Mouse (Mus musculus) heart, postnatal 25 days (tissue): ENCODE data around the gene Slc35f6. TPM values are rescaled to one million over a fixed set of nuclear protein-coding genes. Genes with fewer than 3 reads are reported as not detected.
"Not testable (repeated sequence)": the region's sequence is repeated elsewhere in the genome, so short reads cannot be mapped to it uniquely, and the experiment has no call there.

Source experiments
- DNase-seq: peaks from one replicate; pipeline ENCODE4 v3.0.0; 2022; ENCODE audit warnings: low spot score
- intact Hi-C: fragments of 180-260 bp; cut with DNase I; formaldehyde crosslinking; loops from one replicate; pipeline ENCODE4 v1.15.1; 2025
- microRNA-seq: library from miRNA; unstranded; fragments of <30 nt; microRNA quantifications from one replicate; pipeline ENCODE4 v1.2.0, GENCODE M21; 2022
- total RNA-seq, 2 experiments: library from RNA; stranded (reverse); gene quantifications; 2 replicates each; pipeline ENCODE4 v1.2.3; 2021

Gene Slc35f6
- total RNA-seq, 2 experiments from 2014 or later: 44.1 to 47.2 TPM

DNA sequence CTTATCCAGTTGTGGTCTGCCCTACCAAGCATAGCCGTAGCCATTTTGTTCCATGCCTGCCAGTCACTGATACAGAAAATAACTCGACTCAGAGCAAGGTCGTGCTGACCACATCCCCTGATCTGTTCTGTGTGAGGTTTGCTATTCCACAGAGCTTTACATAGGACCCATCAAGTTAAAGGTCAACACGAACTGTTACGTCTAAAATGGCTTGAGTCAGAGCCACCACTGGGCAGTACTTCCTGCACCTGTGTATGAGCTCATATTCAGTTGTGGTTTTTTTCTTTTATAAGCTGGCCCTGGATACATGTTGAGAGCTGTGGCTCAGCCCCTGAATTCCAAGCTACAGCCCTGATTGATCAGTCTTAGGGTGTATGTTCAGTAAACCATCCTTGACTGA lies 31.9 kb downstream of the Slc35f6 start:
- intact Hi-C loops: no loop called here

DNA sequence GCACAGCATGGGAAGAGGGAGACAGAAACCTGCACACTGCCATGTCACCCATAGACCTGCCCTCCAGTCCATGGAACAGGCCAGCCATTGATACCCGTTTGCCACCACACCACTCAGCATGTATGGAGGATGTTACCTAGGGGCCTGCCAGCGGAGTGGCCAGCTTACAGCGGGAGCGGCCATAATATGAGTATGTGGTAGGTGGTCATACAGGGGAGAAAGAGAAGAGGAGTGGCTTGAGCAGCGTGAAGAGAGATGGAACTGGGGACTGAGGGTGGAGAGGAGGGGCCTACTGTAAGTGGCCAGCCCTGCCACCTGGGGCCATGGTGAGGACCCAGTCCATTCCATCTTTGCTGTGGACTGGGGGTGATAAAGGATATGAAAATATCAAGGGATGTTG lies 34.2 kb downstream of the Slc35f6 start:
- no peak for DNase-seq
- intact Hi-C loops: loop anchor here (2.0 to 5.0 kb wide), 2 partner anchors 165 to 260 kb away; no protein-coding TSS in a partner anchor

More for the DNA sequence above, 31.9 kb downstream of the Slc35f6 start:
- no peak for DNase-seq

GRCm38 (mm10) chr5:30682967-30683600 lies 35.4 kb downstream of the Slc35f6 start:
- intact Hi-C loops: loop anchor here (2.0 to 5.0 kb wide), 2 partner anchors 166 to 261 kb away; no protein-coding TSS in a partner anchor
- DNase-seq: no peak

DNA sequence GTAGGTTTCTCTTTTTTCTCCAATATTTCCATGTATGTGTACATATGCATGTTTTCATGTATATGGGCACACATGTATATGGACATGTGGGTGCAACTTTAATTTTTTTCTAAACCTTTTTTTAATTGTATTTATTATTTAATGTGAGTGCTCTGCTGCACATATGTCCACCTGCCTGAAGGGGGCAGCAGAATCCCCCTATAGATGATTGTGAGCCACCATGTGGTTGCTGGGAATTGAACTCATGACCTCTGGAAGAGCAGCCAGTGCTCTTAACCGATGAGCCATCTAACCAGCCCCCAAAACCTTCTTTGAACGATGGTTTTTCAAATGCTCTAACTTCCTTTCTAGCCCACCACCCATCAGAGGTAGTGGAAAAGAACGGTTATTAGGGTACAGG lies 36.3 kb downstream of the Slc35f6 start:
- intact Hi-C loops: loop anchor here (2.0 to 5.0 kb wide), 2 partner anchors 167 to 262 kb away; no protein-coding TSS in a partner anchor
- no peak for DNase-seq

- intact Hi-C loops: no loop called here
These were observed 39.0 kb downstream of the Slc35f6 start for GRCm38 (mm10) chr5:30686781-30687180.

DNA sequence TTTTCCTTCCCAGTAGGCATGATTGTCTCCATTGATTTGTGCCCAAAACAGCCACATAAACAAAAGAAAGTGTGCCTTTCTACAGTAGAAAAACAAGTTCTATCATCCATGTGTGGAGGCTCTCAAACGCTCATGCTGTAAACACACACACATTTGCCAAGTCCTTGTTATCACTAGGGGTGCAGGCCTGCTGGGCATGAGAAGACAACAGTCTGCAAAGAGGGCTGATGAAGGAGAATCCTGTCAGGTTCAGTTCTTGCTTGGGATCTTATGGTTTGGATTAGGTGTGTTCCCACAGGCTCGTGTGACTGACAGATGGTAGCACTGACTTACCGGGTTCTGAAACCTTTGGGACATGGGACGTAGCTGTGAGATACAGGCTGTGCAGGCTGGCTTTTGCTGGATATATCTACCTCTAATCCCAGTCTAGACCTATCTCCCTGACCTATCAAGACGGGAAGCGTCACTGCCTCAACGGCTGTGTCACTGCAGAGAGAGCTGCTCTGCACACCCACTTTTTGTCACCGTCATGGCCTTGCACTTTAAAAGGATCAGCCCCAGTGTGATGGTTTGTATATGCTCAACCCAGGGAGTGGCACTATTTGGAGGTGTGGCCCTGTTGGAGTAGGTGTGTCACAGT lies 52.7 kb downstream of the Slc35f6 start:
- intact Hi-C loops: no loop called here

More at GRCm38 (mm10) chr5:30686781-30687180, 39.0 kb downstream of the Slc35f6 start:
- no peak for DNase-seq

GRCm38 (mm10) chr5:30701373-30701772 lies 53.6 kb downstream of the Slc35f6 start:
- intact Hi-C loops, DNase-seq: not testable (repeated sequence)

More for the DNA sequence above, 52.7 kb downstream of the Slc35f6 start:
- no peak for DNase-seq

GRCm38 (mm10) chr5:30701866-30702265 lies 54.1 kb downstream of the Slc35f6 start:
- no peak for DNase-seq
- intact Hi-C loops: no loop called here

Small RNA genes within 50 kb of the gene (microRNA-seq; reads per million reads assigned to microRNA genes)
- not detected for gene Mir5625

Other genes starting within 250 kb of the Slc35f6 start
- not detected for gene Otof, start 186.0 kb upstream of the Slc35f6 start, total RNA-seq
- gene 1700001C02Rik, start 181.9 kb upstream of the Slc35f6 start, total RNA-seq: not detected
- gene Cib4, start 102.1 kb upstream of the Slc35f6 start, total RNA-seq: not detected
- 100 to 1,000 TPM; 250 to 251 TPM for gene Kcnk3, start 59.8 kb upstream of the Slc35f6 start, total RNA-seq
- 10 to 100 TPM; 42.0 to 43.0 TPM for gene Cenpa, start 18.8 kb downstream of the Slc35f6 start, total RNA-seq
- gene Dpysl5, start 63.6 kb downstream of the Slc35f6 start, total RNA-seq: under 1 TPM; 0.29 to 0.45 TPM
- gene Mapre3, start 166.7 kb downstream of the Slc35f6 start, total RNA-seq: 10 to 100 TPM; 31.1 to 32.4 TPM
- 10 to 100 TPM; 36.5 to 39.1 TPM for gene Tmem214, start 220.1 kb downstream of the Slc35f6 start, total RNA-seq
- gene Agbl5, start 240.8 kb downstream of the Slc35f6 start, total RNA-seq: 1 to 10 TPM; 5.9 to 6.8 TPM